Mouse (Mus musculus) forebrain, postnatal 0 days (tissue): ENCODE measurements around the gene Trim61. TPM values are rescaled to one million over a fixed set of nuclear protein-coding genes. Genes with fewer than 3 reads are reported as not detected.

Experiments
- ATAC-seq: fragments of 200-750 bp; cut with Nextera tagmentation; 2 replicates; pipeline ENCODE4 v1.8.0; 2017; ENCODE audit warnings: mild to moderate bottlenecking, moderate library complexity
- DNase-seq: peaks from one replicate; pipeline ENCODE4 v3.0.0-alpha.2; 2015
- H3K27ac ChIP-seq: fragments of 300-500 bp; sonication (generic); 2 replicates; pipeline ENCODE4 v1.5.1; 2014; ENCODE audit warnings: low read depth, mild to moderate bottlenecking, antibody characterized with exemption, low read length, moderate library complexity, mixed read lengths
- H3K27me3 ChIP-seq: fragments of 300-500 bp; sonication (generic); 2 replicates; pipeline ENCODE4 v1.6.1; 2014; ENCODE audit warnings: mild to moderate bottlenecking, low read length, mixed read lengths; ENCODE audit not compliant: insufficient read depth
- H3K36me3 ChIP-seq: fragments of 300-500 bp; sonication (generic); 2 replicates; pipeline ENCODE4 v1.6.1; 2014; ENCODE audit warnings: mild to moderate bottlenecking, moderate library complexity; ENCODE audit not compliant: insufficient read depth
- H3K4me1 ChIP-seq: fragments of 300-500 bp; sonication (generic); 2 replicates; pipeline ENCODE4 v1.6.1; 2014; ENCODE audit warnings: antibody characterized with exemption; ENCODE audit not compliant: insufficient read depth
- H3K4me2 ChIP-seq: fragments of 300-500 bp; sonication (generic); 2 replicates; pipeline ENCODE4 v1.6.1; 2014; ENCODE audit warnings: low read depth, mild to moderate bottlenecking, moderate library complexity
- H3K4me3 ChIP-seq: fragments of 300-500 bp; sonication (generic); 2 replicates; pipeline ENCODE4 v1.5.1; 2014; ENCODE audit warnings: low read depth, low read length, mixed read lengths
- H3K9ac ChIP-seq: fragments of 300-500 bp; sonication (generic); 2 replicates; pipeline ENCODE4 v1.6.1; 2014; ENCODE audit warnings: mild to moderate bottlenecking
- H3K9me3 ChIP-seq: fragments of 300-500 bp; sonication (generic); 2 replicates; pipeline ENCODE4 v1.6.1; 2016; ENCODE audit warnings: low read length
- CTCF ChIP-seq: sonication (generic); IDR thresholded peaks from 2 replicates; pipeline ENCODE4 v1.5.1; 2016; ENCODE audit warnings: antibody characterized with exemption, control low read depth, low read depth
- WGBS: fragments of 180-500 bp; shearing (Covaris S2); extraction: QIAGEN DNeasy Blood & Tissue Kit; methylation state at CpG from one replicate; pipeline ENCODE4 v1.1.7; 2014; 5-methylcytosine and 5-hydroxymethylcytosine counted together
- polyA plus RNA-seq: library from polyadenylated mRNA; unstranded; fragments of >200 nt; fragmentation: Nextera tagmentation; extraction: Ambion mirVana; gene quantifications from 2 replicates; pipeline ENCODE4 v1.2.1, GENCODE M21; 2015
- total RNA-seq: library from RNA; depleted of rRNA; stranded (reverse); fragments of >200 nt; gene quantifications from 2 replicates; pipeline ENCODE4 v1.2.3, GENCODE M21; 2014; rRNA removed

Gene Trim61
- total RNA-seq (not detected in 2 replicates), polyA plus RNA-seq (not detected in 2 replicates)

GRCm38 (mm10) chr8:65018423-65018822, at the start of gene Trim61, which contains the start of gene Trim60:
Gene Trim61, minus strand, starts transcription at chr8:65018523.
Gene Trim60, minus strand, starts transcription at chr8:65018584.
- Histone ChIP-seq H3K9me3 (no peaks in the 10 kb centered on the region), H3K27me3 (no peaks in the 10 kb centered on the region), H3K4me2 (no peak within 1 kb of the TSS), H3K4me3 (no peak within 1 kb of the TSS), H3K27ac (no peak within 1 kb of the TSS), H3K4me1 (no peaks in the 10 kb centered on the region), H3K36me3 (no peaks in the 10 kb centered on the region), H3K9ac (no peak within 1 kb of the TSS)
- ATAC-seq (no peak), DNase-seq (no peak)
- 86% methylated on average over 8 of the region's 8 CpGs for WGBS
- no peak for TF ChIP-seq CTCF

GRCm38 (mm10) chr8:65067694-65068472, 49.6 kb upstream of the Trim61 start:
- no peak overlapping the region for H3K4me3 ChIP-seq
- H3K4me1 ChIP-seq, result no peaks in the 10 kb centered on the region
- H3K27ac ChIP-seq, result no peak overlapping the region
- TF ChIP-seq CTCF, result no peak
- no peak overlapping the region for H3K9ac ChIP-seq
- WGBS, result 12% methylated on average over 10 of the region's 10 CpGs
- ATAC-seq (no peak; the same call in 1 of the 2 replicates), DNase-seq (no peak)
- H3K9me3 ChIP-seq, result no peaks in the 10 kb centered on the region
- H3K27me3 ChIP-seq, result no peaks in the 10 kb centered on the region
- no peak overlapping the region for H3K4me2 ChIP-seq
- no peaks in the 10 kb centered on the region for H3K36me3 ChIP-seq

GRCm38 (mm10) chr8:65067031-65067430, 48.7 kb upstream of the Trim61 start:
- 92% methylated on average over 4 of the region's 4 CpGs for WGBS
- DNase-seq (no peak), ATAC-seq (no peak)
- no peak overlapping the region for H3K4me3 ChIP-seq
- H3K4me1 ChIP-seq, result no peaks in the 10 kb centered on the region
- no peak for TF ChIP-seq CTCF
- H3K27ac ChIP-seq, result no peak overlapping the region
- no peak overlapping the region for H3K4me2 ChIP-seq
- no peaks in the 10 kb centered on the region for H3K9me3 ChIP-seq
- H3K36me3 ChIP-seq, result no peaks in the 10 kb centered on the region
- H3K27me3 ChIP-seq, result no peaks in the 10 kb centered on the region
- H3K9ac ChIP-seq, result no peak overlapping the region

- no peaks in the 10 kb centered on the region for H3K36me3 ChIP-seq
- no peaks in the 10 kb centered on the region for H3K27me3 ChIP-seq
- no peak for DNase-seq
- H3K9ac ChIP-seq, result no peak overlapping the region
- no peak overlapping the region for H3K4me3 ChIP-seq
- H3K9me3 ChIP-seq, result no peaks in the 10 kb centered on the region
- TF ChIP-seq CTCF, result no peak
- 95% methylated on average over 3 of the region's 3 CpGs for WGBS
- ATAC-seq, result no peak
- no peak overlapping the region for H3K4me2 ChIP-seq
- H3K27ac ChIP-seq, result no peak overlapping the region
- no peaks in the 10 kb centered on the region for H3K4me1 ChIP-seq
Measured at GRCm38 (mm10) chr8:65065622-65066021, 47.3 kb upstream of the Trim61 start.

GRCm38 (mm10) chr8:65064071-65064470, 45.7 kb upstream of the Trim61 start:
- WGBS, result 63% methylated on average over 2 of the region's 2 CpGs
- DNase-seq (no peak), ATAC-seq (no peak)

GRCm38 (mm10) chr8:65062195-65062594, 43.9 kb upstream of the Trim61 start:
- no peak overlapping the region for H3K4me2 ChIP-seq
- no peak for TF ChIP-seq CTCF
- no peak overlapping the region for H3K4me3 ChIP-seq
- H3K27me3 ChIP-seq, result no peaks in the 10 kb centered on the region
- no peak overlapping the region for H3K9ac ChIP-seq
- H3K4me1 ChIP-seq, result no peaks in the 10 kb centered on the region
- no peaks in the 10 kb centered on the region for H3K9me3 ChIP-seq
- 72% methylated on average over 4 of the region's 4 CpGs for WGBS
- H3K27ac ChIP-seq, result no peak overlapping the region
- H3K36me3 ChIP-seq, result no peaks in the 10 kb centered on the region
- no peak for DNase-seq
- ATAC-seq, result no peak

More at GRCm38 (mm10) chr8:65064071-65064470, 45.7 kb upstream of the Trim61 start:
- no peak for TF ChIP-seq CTCF
- Histone ChIP-seq H3K9me3 (no peaks in the 10 kb centered on the region), H3K4me2 (no peak overlapping the region), H3K27me3 (no peaks in the 10 kb centered on the region), H3K4me1 (no peaks in the 10 kb centered on the region), H3K4me3 (no peak overlapping the region), H3K27ac (no peak overlapping the region), H3K36me3 (no peaks in the 10 kb centered on the region), H3K9ac (no peak overlapping the region)

- DNase-seq (no peak), ATAC-seq (no peak)
- H3K36me3 ChIP-seq, result no peaks in the 10 kb centered on the region
- H3K27ac ChIP-seq, result no peak overlapping the region
- no peak overlapping the region for H3K9ac ChIP-seq
- H3K27me3 ChIP-seq, result no peaks in the 10 kb centered on the region
- no peaks in the 10 kb centered on the region for H3K9me3 ChIP-seq
- no peak for TF ChIP-seq CTCF
- H3K4me2 ChIP-seq, result no peak overlapping the region
- H3K4me3 ChIP-seq, result no peak overlapping the region
- H3K4me1 ChIP-seq, result no peaks in the 10 kb centered on the region
- 95% methylated on average over 4 of the region's 4 CpGs for WGBS
Measured at GRCm38 (mm10) chr8:65056722-65057121, 38.4 kb upstream of the Trim61 start.
